Mouse (Mus musculus) CD8-positive naive resting alpha-beta T cell, adult 2 months (primary cell): ENCODE measurements around the gene Hoxd11.

ENCODE experiments used
- DNase-seq, 2 experiments: peaks; one replicate each; pipeline ENCODE4 v3.0.0; 2022; ENCODE audit warnings: low read depth in 2 of 2, low spot score in 2 of 2

Gene Hoxd11

DNA sequence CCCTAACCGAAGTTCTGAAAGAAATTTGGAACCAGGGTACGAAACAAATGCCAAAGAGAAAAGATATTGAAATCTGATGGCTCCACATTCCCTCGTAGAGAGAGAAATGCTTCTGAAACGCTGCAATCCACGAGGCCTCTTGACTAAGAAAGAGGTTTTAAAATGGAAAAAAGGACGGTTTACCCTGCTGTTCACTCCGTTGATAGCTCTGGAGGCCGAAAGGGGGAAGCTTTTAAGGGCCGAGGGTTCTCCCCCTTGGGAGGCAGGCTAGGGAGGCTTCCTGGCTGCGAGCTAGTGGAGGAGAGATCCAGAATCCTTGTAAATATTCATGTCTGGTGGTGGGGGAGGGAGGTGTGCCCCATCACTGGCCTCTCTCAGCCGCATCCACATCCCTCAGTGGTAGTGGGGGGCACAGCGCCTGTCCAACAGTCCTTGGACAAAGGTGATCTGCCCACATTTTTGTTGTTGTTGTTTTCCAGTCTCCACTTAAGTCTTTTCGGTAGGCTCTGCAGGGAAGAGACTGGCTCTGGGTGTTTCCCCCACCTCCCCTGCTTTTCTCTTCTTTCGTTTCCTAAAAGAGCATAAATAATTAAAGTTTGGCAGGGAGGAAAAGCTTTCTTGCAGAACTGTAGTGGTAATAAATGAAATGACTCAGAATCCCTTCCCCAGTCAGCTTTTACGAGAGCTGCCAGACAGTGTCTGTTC is at the start of gene Hoxd11:
Hoxd11 (plus strand) TSS at position 667 of the 705 bp plus-strand sequence.
- no peak for DNase-seq

DNA sequence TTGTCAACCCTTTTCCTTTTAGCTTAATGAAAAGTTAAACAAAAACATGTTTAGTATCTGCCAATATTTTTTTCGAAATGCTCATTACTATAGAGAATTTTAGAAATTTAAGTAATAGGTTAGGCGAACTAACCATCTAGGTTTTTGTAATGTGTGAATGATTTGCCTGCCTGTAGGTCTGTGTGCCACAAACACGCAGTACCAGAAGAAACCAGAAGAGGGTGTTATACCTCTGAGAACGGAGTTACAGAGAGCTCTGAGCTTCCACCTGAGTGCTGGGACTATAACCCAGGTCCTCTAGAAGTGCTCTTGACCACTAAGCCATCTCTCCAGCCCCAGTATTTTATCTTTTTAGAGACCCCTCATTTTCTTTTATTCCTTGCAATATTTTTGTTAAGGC is 43.9 kb upstream of the Hoxd11 start:
- DNase-seq: no peak

- no peak for DNase-seq
Measured at GRCm38 (mm10) chr2:74642431-74642830, 36.9 kb upstream of the Hoxd11 start.

DNA sequence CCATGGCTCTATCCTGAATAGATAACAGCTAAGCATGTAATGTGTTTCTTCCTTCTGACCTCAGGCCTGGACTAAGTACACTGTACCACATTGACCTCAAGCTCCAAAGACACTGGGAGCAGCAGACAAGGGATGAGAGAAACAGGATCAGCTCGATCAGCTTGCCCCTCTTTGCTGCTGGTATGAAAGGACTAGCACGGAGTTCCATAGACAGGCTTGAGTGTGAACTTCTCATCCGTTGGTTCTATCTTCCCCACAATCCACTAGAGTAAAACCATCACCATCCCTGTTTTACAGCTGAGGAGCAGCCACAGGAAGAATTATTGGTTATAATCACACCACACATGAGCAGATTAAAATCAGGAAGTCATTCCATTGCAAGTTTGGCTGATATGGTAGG is 33.7 kb upstream of the Hoxd11 start:
- DNase-seq: no peak

DNA sequence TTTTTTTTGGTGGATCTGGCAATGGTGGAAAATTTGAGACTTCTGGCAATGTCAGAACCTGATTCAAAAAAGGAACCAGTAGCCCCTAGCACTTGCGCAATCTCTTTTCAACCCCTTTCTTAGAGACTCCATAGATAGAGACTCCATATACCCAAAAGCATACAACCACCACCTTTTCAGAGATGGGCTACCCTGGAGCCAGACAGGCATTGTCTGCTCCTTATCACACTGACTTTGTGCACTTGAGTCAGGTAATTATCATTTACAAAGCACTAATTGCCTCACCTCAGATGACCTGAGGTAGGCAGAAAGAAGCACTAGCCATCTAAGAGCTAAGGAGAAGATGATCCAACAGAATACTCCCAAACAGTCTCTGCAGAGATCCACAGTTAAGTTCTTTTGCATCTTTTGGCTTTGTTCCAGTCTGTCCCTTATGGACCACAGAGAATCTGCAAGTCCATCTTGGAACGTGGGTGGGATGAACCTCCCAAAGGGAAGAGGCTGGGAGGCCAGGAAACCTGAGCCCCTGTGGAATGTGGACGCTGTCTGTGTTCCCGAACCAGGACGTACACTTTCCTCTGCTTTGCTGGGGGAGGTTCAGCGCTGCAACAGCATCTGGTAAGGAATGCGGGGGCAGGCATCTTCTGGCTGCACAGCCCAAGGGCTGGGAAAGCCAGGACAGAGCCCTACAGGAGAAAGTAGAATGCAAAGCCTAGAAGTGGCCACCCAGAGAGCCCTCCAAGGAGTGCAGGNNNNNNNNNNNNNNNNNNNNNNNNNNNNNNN is 32.1 kb upstream of the Hoxd11 start:
- DNase-seq: no peak

GRCm38 (mm10) chr2:74652996-74653340 is 26.4 kb upstream of the Hoxd11 start:
- no peak for DNase-seq

DNA sequence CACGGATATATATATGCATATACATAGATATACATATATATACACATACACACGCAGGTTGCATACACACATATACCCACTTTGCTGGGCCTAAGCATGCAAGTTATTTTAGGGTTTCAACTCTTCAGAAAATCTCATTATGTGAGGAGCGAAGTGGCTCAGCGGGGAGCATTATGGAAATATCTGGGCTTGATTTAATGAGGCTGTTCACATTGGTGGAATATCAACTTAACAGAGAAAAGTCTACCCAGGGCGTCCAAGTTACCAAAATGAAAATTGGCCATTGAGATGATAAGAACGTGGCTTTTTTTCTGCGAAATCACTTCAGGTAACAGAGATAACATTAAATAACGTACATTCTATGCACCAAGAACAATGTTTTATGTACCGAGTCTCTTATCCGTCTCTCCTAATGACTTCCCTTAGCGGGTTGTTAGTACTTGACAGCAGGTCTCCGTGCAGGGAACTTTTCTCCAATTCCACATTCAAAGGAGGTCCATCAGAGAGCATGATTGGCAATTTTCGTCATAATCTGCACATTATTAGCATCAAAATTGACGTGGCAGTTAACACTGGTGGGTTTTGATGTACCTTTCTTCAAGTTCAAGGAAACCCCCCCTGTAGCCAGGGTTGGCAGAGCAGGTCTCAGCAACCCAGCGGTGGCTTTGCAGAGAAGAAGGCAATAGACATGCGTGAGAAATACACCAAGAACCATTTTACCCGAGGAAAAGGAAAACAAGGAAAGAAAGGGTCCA is 25.4 kb upstream of the Hoxd11 start:
- no peak for DNase-seq

DNA sequence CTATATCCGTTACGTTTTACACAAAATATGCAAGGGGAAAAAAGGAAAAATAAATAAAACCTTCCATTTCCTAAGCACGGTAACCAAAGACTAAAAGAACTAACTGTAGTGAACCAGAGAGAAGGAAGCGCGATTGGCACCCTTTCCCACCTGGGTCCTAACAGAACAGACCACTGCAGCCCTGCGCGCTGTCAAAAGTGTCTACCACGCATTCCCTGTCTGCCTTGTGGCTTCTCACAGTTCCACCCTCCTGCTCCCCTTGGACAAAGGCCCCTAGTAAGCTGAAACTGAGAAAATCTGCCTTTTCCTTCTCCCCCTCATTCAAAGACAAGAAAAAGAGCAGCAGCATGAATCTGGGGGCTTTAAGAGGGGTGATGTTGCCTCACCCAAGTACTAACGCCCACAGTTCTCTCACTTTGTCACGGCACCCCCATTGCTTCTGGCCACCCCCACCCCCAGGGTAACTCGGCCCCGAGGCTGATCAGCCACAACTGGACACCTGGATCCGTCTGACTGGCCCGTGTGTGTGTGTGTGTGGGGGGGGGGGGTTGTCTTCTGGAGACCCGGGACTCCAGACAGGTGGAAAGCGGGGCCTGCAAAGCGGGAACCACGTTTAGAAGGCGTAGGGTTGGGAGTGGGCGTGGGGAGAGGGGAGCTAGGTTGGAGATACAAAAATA is 24.5 kb upstream of the Hoxd11 start:
- no peak for DNase-seq

- DNase-seq: no peak
Measured at GRCm38 (mm10) chr2:74655420-74655781, 24.0 kb upstream of the Hoxd11 start.

DNA sequence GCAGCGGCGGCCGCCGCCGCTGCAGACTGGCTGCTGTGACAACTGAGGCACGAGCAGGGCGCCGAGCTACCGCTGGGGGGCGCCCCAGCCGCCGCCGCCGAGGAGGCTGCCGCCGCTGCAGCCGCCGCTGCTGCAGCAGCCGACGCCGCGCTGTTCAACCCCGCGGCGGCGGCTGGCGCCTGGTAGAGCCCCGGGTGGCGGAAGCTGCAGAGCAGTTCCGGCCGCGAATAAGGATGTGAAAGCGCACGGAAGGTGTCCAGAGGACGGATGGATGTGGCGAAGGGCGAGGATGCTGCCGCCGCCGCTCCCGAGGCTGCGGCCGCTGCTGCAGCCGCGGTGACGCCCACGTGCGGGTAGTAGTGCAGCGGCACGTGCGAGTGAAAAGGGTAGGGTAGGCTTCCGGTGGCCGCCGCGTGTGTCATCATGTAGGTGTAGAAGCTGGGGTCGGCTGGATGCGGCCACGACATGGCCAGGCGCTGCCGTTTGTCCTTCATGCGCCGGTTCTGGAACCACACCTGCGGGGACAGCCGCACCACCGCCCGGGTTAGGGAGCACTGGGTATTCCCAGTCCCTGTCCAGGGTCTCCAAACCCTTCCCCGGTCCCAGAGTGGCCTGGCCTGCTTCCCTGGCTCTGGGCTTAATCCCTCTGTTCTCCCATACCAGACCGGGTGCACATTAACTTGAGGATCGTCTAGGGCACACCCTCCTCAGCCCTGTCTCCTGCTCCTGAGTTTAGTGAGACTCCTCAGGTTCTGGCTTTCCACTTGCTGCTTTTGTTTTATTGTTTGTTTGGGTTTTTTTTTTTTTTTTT is 23.3 kb upstream of the Hoxd11 start:
- DNase-seq: peak in 1 of 2 experiments; percentile 20

DNA sequence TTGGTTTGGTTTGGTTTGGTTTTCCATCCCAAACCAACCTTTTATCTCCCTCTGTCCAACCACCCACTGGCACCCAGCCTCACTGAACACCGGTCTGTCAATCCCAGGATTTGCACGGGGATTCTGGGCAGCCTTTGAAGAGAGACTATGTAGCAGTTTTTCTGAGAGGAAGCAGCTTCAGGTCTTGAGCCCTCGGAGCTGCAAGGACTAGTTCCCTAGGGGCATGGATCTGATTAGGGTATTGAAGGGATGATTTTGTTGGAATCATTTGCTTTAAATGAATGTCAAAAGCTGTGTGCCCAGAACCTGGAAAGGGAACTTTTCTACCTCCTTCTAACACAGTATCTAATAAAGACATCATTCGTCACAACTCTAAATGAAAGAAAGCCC is 22.7 kb upstream of the Hoxd11 start:
- DNase-seq: no peak

DNA sequence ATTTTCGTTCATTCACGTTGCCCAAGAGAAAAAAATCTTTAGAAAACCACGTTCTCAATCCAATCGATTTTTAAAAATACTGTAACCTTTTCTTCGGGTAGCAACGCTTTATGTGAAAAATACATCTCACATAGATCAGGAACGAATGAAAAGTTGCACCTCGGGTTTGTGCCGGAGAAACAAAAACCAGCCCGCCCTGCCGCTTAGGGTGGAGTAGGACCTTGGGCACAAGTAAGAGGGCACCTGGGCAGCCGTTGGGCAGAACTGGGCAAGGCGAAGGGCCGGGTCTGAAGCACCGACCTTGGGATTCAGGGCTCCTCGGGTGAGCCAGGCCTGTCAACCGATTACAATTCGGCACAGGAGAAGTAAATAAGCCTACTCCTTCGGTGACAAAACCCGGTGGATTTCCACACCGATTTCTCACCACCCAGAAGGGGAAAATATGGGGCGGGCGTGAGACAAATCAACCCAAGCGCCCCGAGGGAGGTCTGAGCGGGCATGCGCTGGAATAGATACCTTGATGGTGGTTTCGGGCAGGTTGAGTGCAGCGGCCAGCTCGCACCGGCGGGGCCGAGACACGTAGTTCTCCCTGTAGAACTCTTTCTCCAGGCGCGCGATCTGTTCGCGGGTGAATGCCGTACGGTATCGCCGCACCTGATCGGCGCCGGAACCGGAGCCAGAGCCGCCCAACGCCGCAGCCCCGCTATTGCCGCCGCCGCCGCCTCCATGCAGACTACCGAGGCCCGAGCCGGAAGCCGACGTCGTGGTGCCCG is 21.9 kb upstream of the Hoxd11 start:
- no peak for DNase-seq

DNA sequence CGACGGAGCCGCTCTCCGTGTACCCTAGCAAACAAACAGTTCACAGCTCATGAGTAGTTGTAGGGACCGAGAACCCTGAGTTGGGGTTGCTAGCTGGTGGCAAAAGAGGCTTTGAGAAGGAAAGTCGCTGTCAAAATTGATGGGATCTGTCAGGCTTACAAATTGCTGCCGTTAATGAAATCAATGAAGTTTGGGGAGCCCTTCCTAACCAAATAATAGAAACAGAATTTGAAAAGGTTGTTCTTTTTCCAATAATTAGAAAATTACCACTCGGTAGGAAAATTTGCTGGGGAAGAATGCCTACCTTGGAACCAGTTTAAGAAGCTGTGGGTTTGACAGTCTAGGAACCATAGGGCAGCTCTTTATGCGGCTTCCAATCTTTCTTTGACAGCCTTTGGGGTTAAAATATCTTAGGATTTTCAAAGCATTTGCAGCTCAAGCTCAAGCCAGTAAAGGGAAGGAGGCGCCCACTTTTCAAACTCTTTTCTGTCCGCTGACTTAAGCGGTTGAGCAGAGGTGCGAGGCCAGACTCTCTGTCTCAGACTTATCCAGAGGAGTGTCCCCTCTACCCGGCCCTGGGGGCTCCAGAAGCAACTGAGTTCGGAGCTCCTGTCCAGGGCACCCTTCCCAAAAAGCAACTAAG is 21.2 kb upstream of the Hoxd11 start:
- DNase-seq: no peak

GRCm38 (mm10) chr2:74658667-74659371 is 20.5 kb upstream of the Hoxd11 start:
- DNase-seq: no peak

DNA sequence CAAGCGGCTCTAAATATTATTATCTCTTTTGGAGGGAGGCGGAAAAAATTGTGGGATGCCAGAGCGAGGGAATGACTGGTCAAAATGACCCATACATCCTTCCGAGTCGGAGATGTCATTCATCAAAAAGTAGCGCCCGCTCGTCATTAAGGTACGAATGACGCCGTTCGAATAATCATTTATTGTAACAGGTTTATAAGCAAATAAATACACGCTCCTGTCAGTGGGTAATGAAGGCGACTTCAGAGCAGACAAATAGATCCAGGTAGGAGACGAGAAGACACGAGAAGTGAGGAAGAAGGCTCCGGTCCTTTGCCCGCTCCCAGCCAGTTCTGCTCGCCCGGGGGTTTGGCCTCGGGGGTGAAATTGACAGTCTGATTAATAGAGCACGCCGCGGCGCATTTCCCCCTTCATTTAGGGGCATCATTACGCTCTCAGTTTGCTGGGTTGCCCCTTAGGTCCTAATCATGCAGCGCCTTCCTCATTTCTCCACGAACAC is 19.8 kb upstream of the Hoxd11 start, which contains the start of gene Evx2:
Evx2 (minus strand) TSS at position 51 of the 499 bp plus-strand sequence.
- DNase-seq: no peak

GRCm38 (mm10) chr2:74660421-74661375 is 18.7 kb upstream of the Hoxd11 start:
- DNase-seq: no peak

GRCm38 (mm10) chr2:74661685-74662084 is 17.7 kb upstream of the Hoxd11 start:
- DNase-seq: no peak
